13 mouse cellular contexts compared by ENCODE assay signal in the genomic region with DNA sequence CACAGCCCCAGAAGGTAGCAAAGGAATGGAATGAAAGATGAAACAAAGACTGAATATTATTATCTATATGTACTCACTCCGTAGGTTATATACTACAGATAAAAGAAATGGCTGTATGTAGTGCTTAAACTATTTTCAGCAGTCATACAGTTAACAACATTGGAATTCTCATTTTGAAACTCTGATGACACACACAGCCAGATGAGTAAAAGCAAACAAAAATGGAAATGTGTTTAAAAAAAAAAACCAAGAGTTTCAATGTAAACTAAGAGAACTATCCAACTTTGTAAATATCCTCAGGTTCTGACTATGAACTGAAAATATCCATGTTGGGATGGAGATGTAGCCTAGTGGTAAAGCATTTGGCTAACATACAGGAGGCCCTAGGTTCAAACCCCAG.
"Had no signal": no experiment of that assay in that cellular context is flagged by ENCODE, and none has a peak within 500 bp of the region (broad histone marks: within the 10 kb centered on the region; RNA-seq: fewer than 3 reads in every experiment).

No protein-coding gene starts in this region.

- DNase-seq: kidney, adult 18-20 months; kidney, adult 9 months; kidney, postnatal 25 days; layer of hippocampus, postnatal 36 days; liver, embryonic 13.5 days; lung, adult 2 months; midbrain, embryonic 14.5 days; thymus, postnatal 25 days had no signal

- H3K4me2 ChIP-seq: intestine, embryonic 15.5 days; liver, embryonic 13.5 days; stomach, embryonic 15.5 days had no signal

- ATAC-seq: intestine, embryonic 15.5 days had no signal

- H3K27me3 ChIP-seq: intestine, embryonic 15.5 days; liver, embryonic 13.5 days; megakaryocyte, embryonic 14.5 days; stomach, embryonic 15.5 days had no signal

- H3K27ac ChIP-seq: intestine, embryonic 15.5 days; left cerebral cortex, adult 2 months; liver, embryonic 13.5 days; midbrain, embryonic 10.5 days; stomach, embryonic 15.5 days had no signal

- H3K4me1 ChIP-seq: intestine, embryonic 15.5 days; liver, embryonic 13.5 days; stomach, embryonic 15.5 days had no signal

- H3K4me3 ChIP-seq: intestine, embryonic 15.5 days; left cerebral cortex, adult 2 months; liver, embryonic 13.5 days; megakaryocyte, embryonic 14.5 days; midbrain, embryonic 10.5 days; stomach, embryonic 15.5 days had no signal

- H3K9me3 ChIP-seq: intestine, embryonic 15.5 days; liver, embryonic 13.5 days; megakaryocyte, embryonic 14.5 days; midbrain, embryonic 10.5 days; stomach, embryonic 15.5 days had no signal

- H3K9ac ChIP-seq: intestine, embryonic 15.5 days; liver, embryonic 13.5 days; stomach, embryonic 15.5 days had no signal
